Mouse (Mus musculus) embryonic facial prominence, embryonic 12.5 days (tissue): Measurements from ENCODE around the gene Hoxb7. TPM values are rescaled to one million over a fixed set of nuclear protein-coding genes. Genes with fewer than 3 reads are reported as not detected.

ENCODE experiments used
- ATAC-seq: fragments of 200-750 bp; cut with Nextera tagmentation; 2 replicates; pipeline ENCODE4 v1.8.0; 2017; ENCODE audit not compliant: insufficient number of reproducible peaks, insufficient read depth, low FRiP score, low TSS enrichment
- H3K27ac ChIP-seq: fragments of 300-500 bp; sonication (generic); 2 replicates; pipeline ENCODE4 v1.5.1; 2016; ENCODE audit warnings: mild to moderate bottlenecking
- H3K27me3 ChIP-seq: fragments of 300-500 bp; sonication (generic); 2 replicates; pipeline ENCODE4 v1.6.1; 2016; ENCODE audit warnings: mild to moderate bottlenecking, moderate library complexity
- H3K36me3 ChIP-seq: fragments of 300-500 bp; sonication (generic); 2 replicates; pipeline ENCODE4 v1.6.1; 2016; ENCODE audit warnings: mild to moderate bottlenecking
- H3K4me1 ChIP-seq: fragments of 300-500 bp; sonication (generic); 2 replicates; pipeline ENCODE4 v1.6.1; 2016
- H3K4me2 ChIP-seq: fragments of 300-500 bp; sonication (generic); replicated peaks from 2 replicates; pipeline ENCODE4 v1.6.1; 2016; ENCODE audit warnings: mild to moderate bottlenecking, moderate library complexity
- H3K4me3 ChIP-seq: fragments of 300-500 bp; sonication (generic); 2 replicates; pipeline ENCODE4 v1.5.1; 2016; ENCODE audit warnings: mild to moderate bottlenecking
- H3K9ac ChIP-seq: fragments of 300-500 bp; sonication (generic); 2 replicates; pipeline ENCODE4 v1.6.1; 2016; ENCODE audit warnings: mild to moderate bottlenecking, moderate library complexity
- H3K9me3 ChIP-seq: fragments of 300-500 bp; sonication (generic); 2 replicates; pipeline ENCODE4 v1.6.1; 2016; ENCODE audit warnings: mild to moderate bottlenecking, moderate library complexity
- WGBS: fragments of 180-500 bp; shearing (Covaris S2); methylation state at CpG from one replicate; pipeline ENCODE4 v1.1.7; 2016; 5-methylcytosine and 5-hydroxymethylcytosine counted together
- polyA plus RNA-seq: library from polyadenylated mRNA; unstranded; fragments of >200 nt; fragmentation: Nextera tagmentation; extraction: Ambion mirVana; gene quantifications from 2 replicates; pipeline ENCODE4 v1.2.1, GENCODE M21; 2016

The Hoxb7 gene
- polyA plus RNA-seq, 1 experiment from 2014 or later: not detected

DNA sequence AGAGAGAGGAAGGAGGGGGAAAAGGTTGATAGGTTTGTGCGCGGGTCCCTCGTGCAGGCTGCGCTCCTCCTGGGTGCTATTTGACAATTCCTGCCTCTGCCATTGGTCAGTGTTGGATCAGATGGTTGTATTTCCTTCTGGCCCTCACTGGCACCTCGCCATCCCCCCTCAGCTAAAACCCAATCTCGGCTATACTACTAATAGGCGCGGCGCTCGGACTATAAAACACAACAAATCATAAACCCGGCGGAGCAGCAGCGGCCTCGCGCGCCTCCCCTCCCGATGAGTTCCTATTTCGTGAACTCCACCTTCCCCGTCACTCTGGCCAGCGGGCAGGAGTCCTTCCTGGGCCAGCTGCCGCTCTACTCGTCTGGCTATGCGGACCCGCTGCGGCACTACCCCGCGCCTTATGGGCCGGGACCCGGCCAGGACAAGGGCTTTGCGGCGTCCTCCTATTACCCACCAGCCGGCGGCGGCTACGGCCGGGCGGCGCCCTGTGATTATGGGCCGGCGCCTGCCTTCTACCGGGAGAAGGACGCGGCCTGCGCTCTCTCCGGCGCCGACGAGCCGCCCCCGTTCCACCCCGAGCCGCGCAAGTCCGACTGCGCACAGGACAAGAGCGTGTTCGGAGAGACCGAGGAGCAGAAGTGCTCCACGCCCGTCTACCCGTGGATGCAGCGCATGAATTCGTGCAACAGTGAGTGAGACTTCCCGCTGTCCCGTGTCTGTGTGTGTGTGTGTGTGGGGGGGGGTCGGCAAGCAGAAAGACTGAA, 12.7 kb downstream of the Hoxb7 start:
- Histone ChIP-seq H3K4me3 (peak overlapping the region; percentile 15; the same call in 1 of the 2 replicates), H3K9ac (no peak overlapping the region), H3K4me2 (peak overlapping the region; percentile 19; the same call in 1 of the 2 replicates), H3K27ac (no peak overlapping the region), H3K4me1 (no peaks in the 10 kb centered on the region), H3K9me3 (no peaks in the 10 kb centered on the region), H3K36me3 (no peaks in the 10 kb centered on the region), H3K27me3 (peaks cover 99% of the 10 kb centered on the region)
- ATAC-seq: no peak
- under 1% methylated on average over 66 of the region's 66 CpGs for WGBS

DNA sequence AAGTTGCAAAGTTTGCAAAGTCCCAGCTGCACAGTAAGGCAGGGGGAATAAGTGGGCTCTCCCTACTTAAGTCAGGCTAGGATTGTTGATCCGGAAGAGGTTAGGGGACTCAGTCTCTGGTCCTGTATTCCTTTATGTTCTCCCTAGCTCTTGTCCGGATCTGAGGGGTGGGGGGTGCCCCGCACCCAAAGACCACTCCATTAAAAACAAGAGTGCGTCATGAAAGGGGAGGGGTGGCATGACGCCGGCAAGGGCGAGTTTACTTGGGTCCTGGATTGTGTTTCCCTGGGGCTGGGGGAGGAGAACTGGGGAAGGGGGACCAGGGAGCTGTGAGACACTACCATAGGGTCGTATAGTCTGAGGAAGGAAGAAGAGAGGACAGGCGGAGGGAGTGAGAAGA, 13.4 kb downstream of the Hoxb7 start:
- Histone ChIP-seq H3K9ac (no peak overlapping the region), H3K4me1 (no peaks in the 10 kb centered on the region), H3K4me2 (no peak overlapping the region), H3K27ac (no peak overlapping the region), H3K4me3 (no peak overlapping the region), H3K9me3 (no peaks in the 10 kb centered on the region), H3K27me3 (peaks cover 99% of the 10 kb centered on the region), H3K36me3 (no peaks in the 10 kb centered on the region)
- no peak for ATAC-seq
- 1% methylated on average over 9 of the region's 9 CpGs for WGBS

DNA sequence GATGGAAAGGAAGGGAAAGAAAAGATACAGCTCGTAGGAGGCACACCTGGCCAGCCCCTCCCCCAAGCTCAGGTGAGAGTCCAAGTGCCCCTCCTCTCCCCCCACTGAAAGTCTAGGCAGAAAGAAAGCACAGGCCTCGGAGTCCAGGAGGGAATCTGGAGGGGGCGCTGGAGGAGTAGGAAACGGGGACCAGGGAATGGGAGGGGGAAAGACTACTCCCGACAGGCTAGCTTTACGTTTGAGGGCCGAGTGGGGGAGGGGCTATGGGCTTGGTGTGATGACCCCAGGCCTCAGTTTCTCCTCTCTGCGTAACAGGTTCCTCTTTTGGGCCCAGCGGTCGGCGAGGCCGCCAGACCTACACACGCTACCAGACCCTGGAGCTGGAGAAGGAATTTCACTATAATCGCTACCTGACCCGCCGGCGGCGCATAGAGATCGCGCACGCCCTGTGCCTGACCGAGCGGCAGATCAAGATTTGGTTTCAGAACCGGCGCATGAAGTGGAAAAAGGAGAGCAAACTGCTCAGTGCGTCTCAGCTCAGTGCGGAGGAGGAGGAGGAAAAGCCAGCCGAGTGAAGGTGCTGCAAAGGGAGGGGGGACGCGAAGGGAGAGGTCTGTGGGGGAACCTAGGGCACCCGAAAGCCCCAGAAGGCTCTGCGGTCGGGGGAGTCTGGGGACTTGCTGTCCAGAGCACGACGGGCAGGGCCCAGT, 14.1 kb downstream of the Hoxb7 start:
- Histone ChIP-seq H3K9ac (no peak overlapping the region), H3K4me3 (no peak overlapping the region), H3K36me3 (no peaks in the 10 kb centered on the region), H3K9me3 (no peaks in the 10 kb centered on the region), H3K4me2 (no peak overlapping the region), H3K4me1 (no peaks in the 10 kb centered on the region), H3K27me3 (peaks cover 100% of the 10 kb centered on the region), H3K27ac (no peak overlapping the region)
- ATAC-seq: no peak
- 1% methylated on average over 35 of the region's 35 CpGs for WGBS

DNA sequence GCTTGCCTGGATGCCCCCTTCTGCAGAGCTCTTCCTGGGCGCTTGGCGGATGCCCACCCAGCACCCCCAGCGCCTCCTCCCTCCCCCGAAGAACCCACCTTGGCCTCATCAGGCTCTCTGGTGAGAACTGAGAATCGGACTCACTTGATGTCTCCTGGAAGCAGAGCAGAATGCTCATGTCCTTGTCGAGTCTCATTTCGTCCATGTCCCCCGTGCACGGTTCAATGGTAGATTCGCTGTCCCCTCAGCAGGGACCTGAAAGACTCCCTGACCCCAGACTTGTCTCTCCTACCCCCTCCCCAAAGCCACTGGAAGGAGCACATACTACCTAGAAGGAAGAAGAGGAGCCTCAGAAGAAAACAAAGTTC, 14.6 kb downstream of the Hoxb7 start:
- no peak overlapping the region for H3K27ac ChIP-seq
- H3K9me3 ChIP-seq: no peaks in the 10 kb centered on the region
- H3K4me1 ChIP-seq: no peaks in the 10 kb centered on the region
- ATAC-seq: no peak
- H3K27me3 ChIP-seq: peaks cover 100% of the 10 kb centered on the region
- no peak overlapping the region for H3K4me3 ChIP-seq
- H3K9ac ChIP-seq: no peak overlapping the region
- no peak overlapping the region for H3K4me2 ChIP-seq
- H3K36me3 ChIP-seq: no peaks in the 10 kb centered on the region
- WGBS: 1% methylated on average over 10 of the region's 10 CpGs

DNA sequence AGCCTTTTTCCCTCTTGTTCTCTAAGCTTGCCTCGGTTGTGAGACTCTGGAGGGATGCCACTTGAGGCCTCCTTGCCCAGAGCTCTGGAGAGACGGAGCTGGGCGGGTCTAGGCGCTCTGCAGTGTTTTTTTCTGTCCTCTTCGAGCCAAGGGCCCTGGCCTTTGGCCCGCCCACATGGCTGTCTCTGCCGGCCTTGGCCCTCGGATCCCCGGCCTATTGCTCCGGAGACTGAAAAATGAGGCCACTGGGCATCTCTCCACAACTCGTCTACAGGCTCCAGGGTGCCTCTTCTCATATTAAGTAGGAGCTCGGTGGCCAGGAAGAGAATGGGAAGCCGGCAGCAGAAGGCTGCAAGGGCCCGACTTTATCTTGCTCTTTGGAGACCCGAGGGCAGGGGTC, 15.4 kb downstream of the Hoxb7 start:
- Histone ChIP-seq H3K27ac (no peak overlapping the region), H3K4me2 (no peak overlapping the region), H3K4me3 (no peak overlapping the region), H3K9me3 (no peaks in the 10 kb centered on the region), H3K9ac (no peak overlapping the region), H3K27me3 (peaks cover 100% of the 10 kb centered on the region), H3K36me3 (no peaks in the 10 kb centered on the region), H3K4me1 (no peaks in the 10 kb centered on the region)
- ATAC-seq: no peak
- under 1% methylated on average over 15 of the region's 15 CpGs for WGBS

DNA sequence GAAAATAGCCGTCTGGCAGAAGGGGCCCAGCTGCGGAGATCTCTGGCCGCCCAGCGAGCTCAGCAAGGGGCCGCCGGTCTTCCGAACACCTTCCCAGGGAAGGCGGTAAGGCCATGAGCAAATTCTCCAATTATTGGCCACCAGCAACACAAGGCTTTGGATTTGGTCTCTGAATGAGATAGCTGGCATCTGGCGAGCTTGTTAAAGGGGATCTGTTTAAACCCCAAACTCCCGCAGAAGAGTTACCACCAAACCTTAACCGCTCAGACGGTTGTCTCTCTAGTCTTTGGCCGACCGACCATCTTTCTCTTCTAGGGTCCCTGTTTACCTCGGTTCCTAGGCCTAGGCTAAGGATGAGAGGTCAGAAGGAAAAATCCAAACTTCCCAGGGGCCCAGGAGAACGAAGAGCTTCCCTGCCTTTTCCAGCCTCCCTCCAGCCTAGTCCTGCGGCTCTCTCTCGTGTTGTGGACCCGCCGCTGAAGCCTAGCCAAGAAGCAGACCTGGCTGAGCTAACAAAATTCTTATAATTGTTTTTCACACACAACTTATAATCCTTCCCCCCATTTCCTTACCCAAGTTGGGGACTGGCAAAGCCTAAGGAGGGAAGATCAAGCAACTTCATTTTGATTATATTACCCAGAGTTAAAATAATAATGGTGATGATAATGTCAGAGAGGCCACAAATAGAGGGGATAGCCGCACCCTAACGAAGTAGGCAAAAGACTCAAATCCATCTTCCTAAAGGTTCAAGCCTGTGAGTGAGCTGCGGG, 16.1 kb downstream of the Hoxb7 start:
- 4% methylated on average over 23 of the region's 23 CpGs for WGBS
- no peak overlapping the region for H3K4me3 ChIP-seq
- no peaks in the 10 kb centered on the region for H3K4me1 ChIP-seq
- H3K27ac ChIP-seq: no peak overlapping the region
- no peaks in the 10 kb centered on the region for H3K36me3 ChIP-seq
- H3K4me2 ChIP-seq: no peak overlapping the region
- H3K27me3 ChIP-seq: peaks cover 100% of the 10 kb centered on the region
- H3K9ac ChIP-seq: no peak overlapping the region
- no peaks in the 10 kb centered on the region for H3K9me3 ChIP-seq
- ATAC-seq: no peak

DNA sequence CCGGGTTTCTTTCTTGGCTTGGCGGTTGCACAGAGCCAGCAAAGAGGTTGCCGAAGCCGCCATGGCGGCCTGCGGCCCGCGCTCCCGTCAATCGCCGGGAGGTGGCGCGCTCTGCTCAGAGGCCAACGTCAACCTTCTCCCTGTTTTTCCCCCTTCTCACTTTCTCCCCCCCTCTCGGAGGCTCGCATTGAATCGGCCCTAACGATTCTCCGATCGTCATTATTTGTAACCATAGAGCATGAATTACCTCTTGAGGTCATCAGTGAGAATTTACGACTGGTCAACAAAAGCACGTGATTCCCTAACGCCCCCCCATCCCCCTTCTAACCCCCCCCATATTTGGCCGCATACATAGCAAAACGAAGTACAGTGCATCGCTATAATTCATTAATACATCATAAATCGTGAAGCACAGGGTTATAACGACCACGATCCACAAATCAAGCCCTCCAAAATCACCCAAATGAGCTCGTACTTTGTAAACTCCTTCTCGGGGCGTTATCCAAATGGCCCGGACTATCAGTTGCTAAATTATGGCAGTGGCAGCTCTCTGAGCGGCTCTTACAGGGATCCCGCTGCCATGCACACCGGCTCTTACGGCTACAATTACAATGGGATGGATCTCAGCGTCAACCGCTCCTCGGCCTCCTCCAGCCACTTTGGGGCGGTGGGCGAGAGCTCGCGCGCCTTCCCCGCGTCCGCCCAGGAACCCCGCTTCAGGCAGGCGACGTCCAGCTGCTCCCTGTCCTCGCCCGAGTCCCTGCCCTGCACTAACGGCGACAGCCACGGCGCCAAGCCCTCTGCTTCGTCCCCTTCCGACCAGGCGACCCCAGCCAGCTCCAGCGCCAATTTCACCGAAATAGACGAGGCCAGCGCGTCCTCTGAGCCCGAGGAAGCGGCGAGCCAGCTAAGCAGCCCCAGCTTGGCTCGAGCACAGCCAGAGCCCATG, 17.0 kb downstream of the Hoxb7 start, which contains the start of gene Hoxb5:
Hoxb5 (plus strand) TSS at position 186 of the 949 bp plus-strand sequence.
- peaks cover 100% of the 10 kb centered on the region for H3K27me3 ChIP-seq
- WGBS: 1% methylated on average over 69 of the region's 69 CpGs
- H3K9ac ChIP-seq: no peak within 1 kb of the TSS
- H3K4me2 ChIP-seq: peak within 1 kb of the TSS; percentile 23; the same call in 1 of the 2 replicates
- no peaks in the 10 kb centered on the region for H3K9me3 ChIP-seq
- ATAC-seq: no peak
- peak within 1 kb of the TSS; percentile 12; the same call in 1 of the 2 replicates for H3K4me3 ChIP-seq
- no peaks in the 10 kb centered on the region for H3K4me1 ChIP-seq
- no peaks in the 10 kb centered on the region for H3K36me3 ChIP-seq
- H3K27ac ChIP-seq: no peak within 1 kb of the TSS

DNA sequence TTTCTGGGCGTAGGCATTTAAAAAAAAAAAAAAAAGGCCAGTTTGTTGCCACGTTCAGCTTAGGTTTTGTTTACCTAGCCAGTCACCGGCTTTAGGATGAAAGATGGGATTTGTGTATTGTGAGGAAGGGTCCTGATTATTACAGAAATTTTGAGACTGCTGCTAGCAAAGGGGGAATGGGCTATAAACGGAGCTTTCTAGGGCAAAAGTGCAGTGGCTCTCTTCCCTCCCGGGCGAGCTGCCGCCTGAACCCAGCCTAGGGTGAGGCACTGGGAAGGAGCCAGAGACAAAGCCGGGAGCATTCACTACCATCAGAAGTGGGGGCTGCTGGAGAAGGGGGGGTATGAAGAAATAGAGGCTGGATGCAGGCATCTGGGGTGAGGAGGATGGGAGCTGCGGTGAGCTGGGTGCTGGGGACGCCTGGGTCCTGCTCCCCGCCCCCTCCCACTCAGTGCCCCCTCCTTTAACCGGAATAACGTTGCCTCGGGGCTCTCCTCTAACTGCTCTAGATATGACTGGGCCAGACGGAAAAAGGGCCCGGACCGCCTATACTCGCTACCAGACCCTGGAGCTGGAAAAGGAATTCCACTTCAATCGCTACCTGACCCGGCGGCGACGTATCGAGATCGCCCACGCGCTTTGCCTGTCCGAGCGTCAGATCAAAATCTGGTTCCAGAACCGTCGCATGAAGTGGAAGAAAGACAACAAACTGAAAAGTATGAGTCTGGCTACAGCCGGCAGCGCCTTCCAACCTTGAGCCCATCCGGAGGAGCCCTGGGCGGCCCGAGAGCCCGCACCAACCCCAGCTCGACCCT, 18.2 kb downstream of the Hoxb7 start:
- H3K4me3 ChIP-seq: no peak overlapping the region
- H3K9me3 ChIP-seq: no peaks in the 10 kb centered on the region
- H3K27me3 ChIP-seq: peaks cover 100% of the 10 kb centered on the region
- no peak overlapping the region for H3K9ac ChIP-seq
- no peaks in the 10 kb centered on the region for H3K36me3 ChIP-seq
- no peak overlapping the region for H3K4me2 ChIP-seq
- 2% methylated on average over 38 of the region's 38 CpGs for WGBS
- H3K4me1 ChIP-seq: no peaks in the 10 kb centered on the region
- no peak overlapping the region for H3K27ac ChIP-seq
- ATAC-seq: no peak

DNA sequence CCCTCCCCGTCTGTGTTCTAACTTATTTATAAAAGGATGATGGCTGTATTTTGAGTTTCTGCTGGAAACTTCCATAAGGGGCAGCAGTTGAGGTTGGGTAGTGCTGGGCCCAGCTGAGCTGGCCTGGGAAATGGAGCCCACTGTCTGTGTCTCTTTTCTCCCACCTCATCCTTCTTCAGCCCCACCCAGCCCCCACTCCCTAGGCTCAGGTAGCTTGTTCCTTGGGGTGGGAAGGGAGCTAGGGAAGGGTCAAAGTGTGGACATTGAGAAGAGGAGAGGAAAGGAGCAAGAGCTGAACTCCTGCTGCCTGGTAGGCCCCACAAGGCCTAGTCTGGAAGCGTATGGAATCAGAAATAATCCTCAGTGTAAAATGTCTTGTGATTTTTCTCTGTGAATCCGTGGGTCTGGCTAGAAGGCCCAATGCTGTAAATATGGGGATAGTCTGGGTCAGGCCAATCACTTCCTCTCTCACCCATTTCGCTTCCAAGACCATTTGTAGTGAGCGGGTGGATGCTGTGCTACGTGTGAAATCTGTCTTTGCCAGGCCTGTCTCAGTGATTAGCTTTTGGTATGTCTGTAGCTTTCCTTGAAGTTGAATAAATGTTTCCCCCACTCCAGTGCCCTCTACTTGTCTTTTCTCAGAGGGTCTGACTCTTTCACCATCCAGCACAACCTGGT, 19.2 kb downstream of the Hoxb7 start:
- no peak overlapping the region for H3K4me2 ChIP-seq
- WGBS: 16% methylated on average over 6 of the region's 6 CpGs
- no peak overlapping the region for H3K9ac ChIP-seq
- H3K4me1 ChIP-seq: no peaks in the 10 kb centered on the region
- no peak for ATAC-seq
- H3K9me3 ChIP-seq: no peaks in the 10 kb centered on the region
- no peaks in the 10 kb centered on the region for H3K36me3 ChIP-seq
- no peak overlapping the region for H3K27ac ChIP-seq
- peaks cover 100% of the 10 kb centered on the region for H3K27me3 ChIP-seq
- no peak overlapping the region for H3K4me3 ChIP-seq
